Mouse (Mus musculus) MN1 (cell line): ENCODE data around the gene Bace1.

Source experiments
- DNase-seq: peaks from one replicate; pipeline ENCODE4 v3.0.0-alpha.2; 2016; ENCODE audit warnings: low spot score

Bace1 gene

GRCm38 (mm10) chr9:45905811-45906237, 67.4 kb downstream of the Bace1 start:
- DNase-seq = peak; percentile 41

- peak; percentile 91 for DNase-seq
Observed at GRCm38 (mm10) chr9:45906355-45907077, 68.1 kb downstream of the Bace1 start, which contains the start of the genes Pcsk7 and Rnf214. Pcsk7 (plus strand) TSS chr9:45906497. Rnf214 (minus strand) TSS chr9:45906911.

- DNase-seq = peak; percentile 16
Observed at GRCm38 (mm10) chr9:45907078-45907428, 68.7 kb downstream of the Bace1 start.

- DNase-seq = no peak
Observed at GRCm38 (mm10) chr9:45910995-45911394, 72.6 kb downstream of the Bace1 start.

- peak; percentile 64 for DNase-seq
Observed at GRCm38 (mm10) chr9:45911673-45912072, 73.3 kb downstream of the Bace1 start.
